Mouse (Mus musculus) heart, postnatal 0 days (tissue): ENCODE data around the gene Cers1.

Experiments used
- CTCF ChIP-seq: IDR thresholded peaks from 2 replicates; pipeline ENCODE4 v1.5.1; 2016; ENCODE audit warnings: antibody characterized with exemption, control low read depth, low read depth
- EP300 ChIP-seq: IDR thresholded peaks from 2 replicates; pipeline ENCODE4 v1.6.1; 2016; ENCODE audit warnings: antibody characterized with exemption, low read depth

DNA sequence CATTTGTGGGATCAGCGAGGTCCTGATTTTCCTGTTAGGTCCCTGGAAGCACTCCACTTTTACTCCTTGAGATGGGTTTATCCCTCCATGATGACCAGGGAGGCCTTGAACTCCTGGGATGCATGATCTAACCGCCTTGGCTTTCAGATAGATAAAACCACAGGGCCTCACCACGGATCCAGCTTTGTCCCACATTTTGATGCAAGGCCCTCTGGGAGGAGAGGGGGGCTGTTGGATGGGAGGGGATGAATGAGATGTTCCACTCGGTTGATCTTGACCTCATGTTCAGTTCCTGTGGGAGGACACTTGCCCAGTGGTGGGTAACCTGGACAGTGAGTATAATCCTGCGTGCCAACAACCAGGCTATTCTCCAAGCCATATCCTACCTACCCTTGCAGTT, 31.2 kb upstream of the Cers1 start:
- TF ChIP-seq CTCF (no peak), EP300 (no peak)
